Mouse (Mus musculus) spleen, adult 2 months (tissue): ENCODE measurements at regions not wholly inside any gene's neighbourhood (a gene's known extent, or its start where the extent isn't known, plus 50 kb on each side); places are given as distances from the start of the nearest gene placed in this dataset.

Experiments used
- DNase-seq, 2 experiments: peaks; one replicate each; pipeline versions ENCODE4 v3.0.0 to v3.0.0-alpha.2; 2012 to 2021; ENCODE audit warnings: low spot score in 2 of 2, low read depth in 1 of 2
- H3K27ac ChIP-seq: fragments of 200-500 bp; 2 replicates; pipeline ENCODE4 v1.5.1; 2012; ENCODE audit warnings: low read length, inconsistent platforms; ENCODE audit not compliant: insufficient read depth
- H3K27me3 ChIP-seq: fragments of 200-500 bp; 2 replicates; pipeline ENCODE4 v1.6.1; 2012; ENCODE audit warnings: mild to moderate bottlenecking, moderate library complexity, low read length, inconsistent platforms; ENCODE audit not compliant: control insufficient read depth, insufficient read depth
- H3K36me3 ChIP-seq: fragments of 200-500 bp; 2 replicates; pipeline ENCODE4 v1.6.1; 2012; ENCODE audit warnings: mild to moderate bottlenecking, low read length, inconsistent platforms; ENCODE audit not compliant: control insufficient read depth, insufficient read depth
- H3K4me1 ChIP-seq: fragments of 200-500 bp; 2 replicates; pipeline ENCODE4 v1.6.1; 2011; ENCODE audit warnings: inconsistent platforms; ENCODE audit not compliant: control insufficient read depth, insufficient read depth, insufficient read length
- H3K4me3 ChIP-seq: fragments of 200-500 bp; 2 replicates; pipeline ENCODE4 v1.5.1; 2011; ENCODE audit warnings: mild to moderate bottlenecking, inconsistent platforms; ENCODE audit not compliant: insufficient read depth, insufficient read length; ENCODE audit errors: extremely low read depth
- CTCF ChIP-seq: fragments of 200-500 bp; IDR thresholded peaks from 2 replicates; pipeline ENCODE4 v1.5.1; 2011; ENCODE audit warnings: mild to moderate bottlenecking, inconsistent platforms; ENCODE audit not compliant: insufficient read depth, insufficient read length, insufficient replicate concordance; ENCODE audit errors: extremely low read depth
- POLR2A ChIP-seq: fragments of 200-500 bp; IDR thresholded peaks from 2 replicates; pipeline ENCODE4 v1.6.1; 2011; ENCODE audit warnings: low read depth, low read length, inconsistent platforms
- WGBS: fragments of 180-500 bp; shearing (Covaris S2); methylation state at CpG from one replicate; pipeline ENCODE4 v1.1.7; 2018; 5-methylcytosine and 5-hydroxymethylcytosine counted together

GRCm38 (mm10) chr4:95105424-95105823 is 53.4 kb upstream of the Jun start:
- H3K4me3 ChIP-seq = no peak overlapping the region
- no peak overlapping the region for H3K27ac ChIP-seq
- TF ChIP-seq CTCF (no peak), POLR2A (no peak)
- H3K36me3 ChIP-seq = no peaks in the 10 kb centered on the region
- 36% methylated on average over 3 of the region's 3 CpGs for WGBS
- H3K4me1 ChIP-seq = peaks cover 12% of the 10 kb centered on the region; the same call in 1 of the 2 replicates
- no peaks in the 10 kb centered on the region for H3K27me3 ChIP-seq
- DNase-seq = no peak

GRCm38 (mm10) chr4:95105926-95106622 is 54.1 kb upstream of the Jun start:
- Histone ChIP-seq H3K4me1 (peaks cover 12% of the 10 kb centered on the region; the same call in 1 of the 2 replicates), H3K36me3 (no peaks in the 10 kb centered on the region), H3K27ac (0 out of 2 replicates have a peak overlapping the region, but pooled peaks have one; percentile 17), H3K27me3 (no peaks in the 10 kb centered on the region), H3K4me3 (peak overlapping the region; percentile 37; the same call in 1 of the 2 replicates)
- TF ChIP-seq POLR2A (no peak), CTCF (no peak)
- whole genome bisulfite sequencing = 2% methylated on average over 16 of the region's 16 CpGs
- peak; percentile 22 to 33 for DNase-seq

- no peak for DNase-seq
- no peak for TF ChIP-seq CTCF
- no peak for TF ChIP-seq POLR2A
- H3K27me3 ChIP-seq = no peaks in the 10 kb centered on the region
- no peak overlapping the region for H3K27ac ChIP-seq
- H3K4me3 ChIP-seq = no peak overlapping the region
- no peaks in the 10 kb centered on the region for H3K36me3 ChIP-seq
- peaks cover 12% of the 10 kb centered on the region; the same call in 1 of the 2 replicates for H3K4me1 ChIP-seq
- WGBS = 12% methylated on average over 10 of the region's 10 CpGs
Measured at GRCm38 (mm10) chr4:95106881-95107665, 55.1 kb upstream of the Jun start.

GRCm38 (mm10) chr4:95108811-95109210 is 56.8 kb upstream of the Jun start:
- Histone ChIP-seq H3K4me1 (peaks cover 12% of the 10 kb centered on the region; the same call in 1 of the 2 replicates), H3K27me3 (no peaks in the 10 kb centered on the region), H3K36me3 (no peaks in the 10 kb centered on the region), H3K4me3 (no peak overlapping the region), H3K27ac (no peak overlapping the region)
- TF ChIP-seq POLR2A (no peak), CTCF (no peak)
- DNase-seq = no peak
- 91% methylated on average over 6 of the region's 6 CpGs for WGBS

- TF ChIP-seq CTCF (no peak), POLR2A (no peak)
- H3K27ac ChIP-seq = no peak overlapping the region
- DNase-seq = no peak
- no peak overlapping the region for H3K4me3 ChIP-seq
- 90% methylated on average over 8 of the region's 8 CpGs for WGBS
- H3K4me1 ChIP-seq = peaks cover 7% of the 10 kb centered on the region; the same call in 1 of the 2 replicates
- H3K36me3 ChIP-seq = no peaks in the 10 kb centered on the region
- H3K27me3 ChIP-seq = no peaks in the 10 kb centered on the region
Measured at GRCm38 (mm10) chr4:95110828-95111227, 58.8 kb upstream of the Jun start.

GRCm38 (mm10) chr4:95117158-95117681 is 65.2 kb upstream of the Jun start:
- 79% methylated on average over 5 of the region's 5 CpGs for WGBS
- H3K36me3 ChIP-seq = no peaks in the 10 kb centered on the region
- H3K4me1 ChIP-seq = no peaks in the 10 kb centered on the region
- TF ChIP-seq CTCF = peak; percentile 19; the same call in 1 of the 2 replicates
- TF ChIP-seq POLR2A = no peak
- no peaks in the 10 kb centered on the region for H3K27me3 ChIP-seq
- H3K27ac ChIP-seq = no peak overlapping the region
- DNase-seq = peak in 1 of 2 experiments; percentile 14
- H3K4me3 ChIP-seq = no peak overlapping the region

GRCm38 (mm10) chr4:95120876-95121275 is 68.9 kb upstream of the Jun start:
- no peaks in the 10 kb centered on the region for H3K36me3 ChIP-seq
- WGBS = 91% methylated on average over 1 of the region's 1 CpGs
- no peak overlapping the region for H3K4me3 ChIP-seq
- H3K4me1 ChIP-seq = no peaks in the 10 kb centered on the region
- no peak overlapping the region for H3K27ac ChIP-seq
- TF ChIP-seq POLR2A (no peak), CTCF (no peak)
- DNase-seq = no peak
- H3K27me3 ChIP-seq = no peaks in the 10 kb centered on the region
